Mouse (Mus musculus): ENCODE measurements around the gene Irf9. TPM values are rescaled to one million over a fixed set of nuclear protein-coding genes. Genes with fewer than 3 reads are reported as not detected.

Gene Irf9
- polyA plus RNA-seq, 1 experiment from 2014 or later = 6.7 TPM

- H3K4me3 ChIP-seq (ENCODE audit: low read depth, low read length) = no peak overlapping the region
- H3K4me2 ChIP-seq (ENCODE audit: low read depth, severe bottlenecking) = no peak overlapping the region; the same call in 1 of the 2 replicates
- ATAC-seq (ENCODE audit: insufficient number of reproducible peaks, low FRiP score, low TSS enrichment, low read depth) (no peak), DNase-seq (ENCODE audit: low spot score) (no peak)
- no peaks in the 10 kb centered on the region for H3K27me3 ChIP-seq (ENCODE audit: control insufficient read depth, insufficient read depth, low read length)
- WGBS = 49% methylated on average over 6 of the region's 6 CpGs
- H3K36me3 ChIP-seq (ENCODE audit: control insufficient read depth, insufficient read depth, low read length) = peaks cover 3% of the 10 kb centered on the region; the same call in 1 of the 2 replicates
- no peak overlapping the region for H3K27ac ChIP-seq (replicated peaks; ENCODE audit: low read depth, low read length)
- no peak overlapping the region for H3K9ac ChIP-seq (ENCODE audit: low read length)
- H3K4me1 ChIP-seq (ENCODE audit: control insufficient read depth, insufficient read depth, low read length) = no peaks in the 10 kb centered on the region
- H3K9me3 ChIP-seq (ENCODE audit: control insufficient read depth, low read length) = no peaks in the 10 kb centered on the region
Measured at GRCm38 (mm10) chr14:55585566-55585960, 17.8 kb upstream of the Irf9 start.

- H3K27ac ChIP-seq (replicated peaks; ENCODE audit: low read depth, low read length) = no peak overlapping the region
- 90% methylated on average over 2 of the region's 2 CpGs for WGBS
Measured at GRCm38 (mm10) chr14:55586149-55586548, 17.2 kb upstream of the Irf9 start.

GRCm38 (mm10) chr14:55589271-55589670 lies 14.1 kb upstream of the Irf9 start:
- H3K9me3 ChIP-seq (ENCODE audit: control insufficient read depth, low read length) = no peaks in the 10 kb centered on the region
- no peak overlapping the region for H3K27ac ChIP-seq (replicated peaks; ENCODE audit: low read depth, low read length)
- H3K9ac ChIP-seq (ENCODE audit: low read length) = no peak overlapping the region
- no peak overlapping the region for H3K4me2 ChIP-seq (ENCODE audit: low read depth, severe bottlenecking)
- ATAC-seq (ENCODE audit: insufficient number of reproducible peaks, low FRiP score, low TSS enrichment, low read depth) (no peak), DNase-seq (ENCODE audit: low spot score) (no peak)
- H3K4me3 ChIP-seq (ENCODE audit: low read depth, low read length) = no peak overlapping the region
- H3K4me1 ChIP-seq (ENCODE audit: control insufficient read depth, insufficient read depth, low read length) = peaks cover 6% of the 10 kb centered on the region; the same call in 1 of the 2 replicates
- 90% methylated on average over 5 of the region's 5 CpGs for WGBS
- no peaks in the 10 kb centered on the region for H3K27me3 ChIP-seq (ENCODE audit: control insufficient read depth, insufficient read depth, low read length)
- H3K36me3 ChIP-seq (ENCODE audit: control insufficient read depth, insufficient read depth, low read length) = peaks cover 2% of the 10 kb centered on the region; the same call in 1 of the 2 replicates

More at GRCm38 (mm10) chr14:55586149-55586548, 17.2 kb upstream of the Irf9 start:
- ATAC-seq (ENCODE audit: insufficient number of reproducible peaks, low FRiP score, low TSS enrichment, low read depth) = no peak
- DNase-seq (ENCODE audit: low spot score) = no peak
- Histone ChIP-seq H3K27me3 (ENCODE audit: control insufficient read depth, insufficient read depth, low read length) (no peaks in the 10 kb centered on the region), H3K4me3 (ENCODE audit: low read depth, low read length) (no peak overlapping the region), H3K9ac (ENCODE audit: low read length) (no peak overlapping the region), H3K4me1 (ENCODE audit: control insufficient read depth, insufficient read depth, low read length) (no peaks in the 10 kb centered on the region), H3K36me3 (ENCODE audit: control insufficient read depth, insufficient read depth, low read length) (peaks cover 3% of the 10 kb centered on the region; the same call in 1 of the 2 replicates), H3K4me2 (ENCODE audit: low read depth, severe bottlenecking) (no peak overlapping the region), H3K9me3 (ENCODE audit: control insufficient read depth, low read length) (no peaks in the 10 kb centered on the region)

GRCm38 (mm10) chr14:55589771-55590448 lies 13.5 kb upstream of the Irf9 start:
- no peaks in the 10 kb centered on the region for H3K27me3 ChIP-seq (ENCODE audit: control insufficient read depth, insufficient read depth, low read length)
- peak overlapping the region; percentile 97 for H3K4me3 ChIP-seq (ENCODE audit: low read depth, low read length)
- 88% methylated on average over 11 of the region's 11 CpGs for WGBS
- H3K9me3 ChIP-seq (ENCODE audit: control insufficient read depth, low read length) = no peaks in the 10 kb centered on the region
- H3K4me2 ChIP-seq (ENCODE audit: low read depth, severe bottlenecking) = peak overlapping the region; percentile 92
- H3K27ac ChIP-seq (replicated peaks; ENCODE audit: low read depth, low read length) = no peak overlapping the region
- H3K4me1 ChIP-seq (ENCODE audit: control insufficient read depth, insufficient read depth, low read length) = peaks cover 6% of the 10 kb centered on the region; the same call in 1 of the 2 replicates
- H3K9ac ChIP-seq (ENCODE audit: low read length) = peak overlapping the region; percentile 28
- DNase-seq (ENCODE audit: low spot score) (no peak), ATAC-seq (ENCODE audit: insufficient number of reproducible peaks, low FRiP score, low TSS enrichment, low read depth) (no peak)
- peaks cover 2% of the 10 kb centered on the region; the same call in 1 of the 2 replicates for H3K36me3 ChIP-seq (ENCODE audit: control insufficient read depth, insufficient read depth, low read length)

GRCm38 (mm10) chr14:55590748-55591330 lies 12.5 kb upstream of the Irf9 start, which contains the start of gene Psme2:
Gene Psme2, minus strand, starts transcription at chr14:55591113.
- peak within 1 kb of the TSS; percentile 84 for H3K9ac ChIP-seq (ENCODE audit: low read length)
- peak within 1 kb of the TSS; percentile 92 for H3K4me2 ChIP-seq (ENCODE audit: low read depth, severe bottlenecking)
- peaks cover 6% of the 10 kb centered on the region; the same call in 1 of the 2 replicates for H3K4me1 ChIP-seq (ENCODE audit: control insufficient read depth, insufficient read depth, low read length)
- DNase-seq (ENCODE audit: low spot score) (peak; percentile 90), ATAC-seq (ENCODE audit: insufficient number of reproducible peaks, low FRiP score, low TSS enrichment, low read depth) (peak; percentile 96)
- H3K36me3 ChIP-seq (ENCODE audit: control insufficient read depth, insufficient read depth, low read length) = peaks cover 2% of the 10 kb centered on the region; the same call in 1 of the 2 replicates
- H3K27ac ChIP-seq (replicated peaks; ENCODE audit: low read depth, low read length) = peak within 1 kb of the TSS; percentile 87
- H3K4me3 ChIP-seq (ENCODE audit: low read depth, low read length) = peak within 1 kb of the TSS; percentile 97
- WGBS = under 1% methylated on average over 22 of the region's 22 CpGs
- no peaks in the 10 kb centered on the region for H3K9me3 ChIP-seq (ENCODE audit: control insufficient read depth, low read length)
- no peaks in the 10 kb centered on the region for H3K27me3 ChIP-seq (ENCODE audit: control insufficient read depth, insufficient read depth, low read length)

GRCm38 (mm10) chr14:55591331-55591891 lies 12.0 kb upstream of the Irf9 start, which contains the start of gene Rnf31:
Gene Rnf31, plus strand, starts transcription at chr14:55591708.
- ATAC-seq (ENCODE audit: insufficient number of reproducible peaks, low FRiP score, low TSS enrichment, low read depth) = peak; percentile 80
- H3K27ac ChIP-seq (replicated peaks; ENCODE audit: low read depth, low read length) = peak within 1 kb of the TSS; percentile 87

GRCm38 (mm10) chr14:55592226-55592625 lies 11.1 kb upstream of the Irf9 start:
- Histone ChIP-seq H3K36me3 (ENCODE audit: control insufficient read depth, insufficient read depth, low read length) (peaks cover 10% of the 10 kb centered on the region; the same call in 1 of the 2 replicates), H3K27ac (replicated peaks; ENCODE audit: low read depth, low read length) (peak overlapping the region; percentile 36; the same call in 1 of the 2 replicates)
- ATAC-seq (ENCODE audit: insufficient number of reproducible peaks, low FRiP score, low TSS enrichment, low read depth) = no peak

More at GRCm38 (mm10) chr14:55591331-55591891, 12.0 kb upstream of the Irf9 start, which contains the start of gene Rnf31:
- WGBS = under 1% methylated on average over 33 of the region's 33 CpGs
- H3K4me1 ChIP-seq (ENCODE audit: control insufficient read depth, insufficient read depth, low read length) = peaks cover 6% of the 10 kb centered on the region; the same call in 1 of the 2 replicates
- H3K4me3 ChIP-seq (ENCODE audit: low read depth, low read length) = peak within 1 kb of the TSS; percentile 97
- H3K27me3 ChIP-seq (ENCODE audit: control insufficient read depth, insufficient read depth, low read length) = no peaks in the 10 kb centered on the region
- H3K9ac ChIP-seq (ENCODE audit: low read length) = peak within 1 kb of the TSS; percentile 84
- H3K4me2 ChIP-seq (ENCODE audit: low read depth, severe bottlenecking) = peak within 1 kb of the TSS; percentile 92
- peak; percentile 91 for DNase-seq (ENCODE audit: low spot score)
- H3K36me3 ChIP-seq (ENCODE audit: control insufficient read depth, insufficient read depth, low read length) = peaks cover 8% of the 10 kb centered on the region; the same call in 1 of the 2 replicates
- H3K9me3 ChIP-seq (ENCODE audit: control insufficient read depth, low read length) = no peaks in the 10 kb centered on the region

GRCm38 (mm10) chr14:55596036-55596690 lies 7.2 kb upstream of the Irf9 start:
- Histone ChIP-seq H3K36me3 (ENCODE audit: control insufficient read depth, insufficient read depth, low read length) (peaks cover 25% of the 10 kb centered on the region), H3K9me3 (ENCODE audit: control insufficient read depth, low read length) (no peaks in the 10 kb centered on the region), H3K4me3 (ENCODE audit: low read depth, low read length) (no peak overlapping the region), H3K27ac (replicated peaks; ENCODE audit: low read depth, low read length) (no peak overlapping the region), H3K27me3 (ENCODE audit: control insufficient read depth, insufficient read depth, low read length) (no peaks in the 10 kb centered on the region), H3K9ac (ENCODE audit: low read length) (no peak overlapping the region), H3K4me2 (ENCODE audit: low read depth, severe bottlenecking) (no peak overlapping the region), H3K4me1 (ENCODE audit: control insufficient read depth, insufficient read depth, low read length) (peaks cover 6% of the 10 kb centered on the region; the same call in 1 of the 2 replicates)
- ATAC-seq (ENCODE audit: insufficient number of reproducible peaks, low FRiP score, low TSS enrichment, low read depth) (no peak), DNase-seq (ENCODE audit: low spot score) (no peak)
- WGBS = 85% methylated on average over 13 of the region's 13 CpGs

More at GRCm38 (mm10) chr14:55592226-55592625, 11.1 kb upstream of the Irf9 start:
- DNase-seq (ENCODE audit: low spot score) = no peak
- H3K27me3 ChIP-seq (ENCODE audit: control insufficient read depth, insufficient read depth, low read length) = no peaks in the 10 kb centered on the region
- WGBS = 5% methylated on average over 16 of the region's 16 CpGs
- H3K4me3 ChIP-seq (ENCODE audit: low read depth, low read length) = peak overlapping the region; percentile 97
- no peaks in the 10 kb centered on the region for H3K9me3 ChIP-seq (ENCODE audit: control insufficient read depth, low read length)
- peak overlapping the region; percentile 84 for H3K9ac ChIP-seq (ENCODE audit: low read length)
- peak overlapping the region; percentile 92 for H3K4me2 ChIP-seq (ENCODE audit: low read depth, severe bottlenecking)
- H3K4me1 ChIP-seq (ENCODE audit: control insufficient read depth, insufficient read depth, low read length) = peaks cover 6% of the 10 kb centered on the region; the same call in 1 of the 2 replicates
